Mouse (Mus musculus) left cerebral cortex, postnatal 10 days (tissue): Measurements from ENCODE around the gene Pld6. TPM values are rescaled to one million over a fixed set of nuclear protein-coding genes. Genes with fewer than 3 reads are reported as not detected.

Experiments
- DNase-seq, 2 experiments: peaks; one replicate each; pipeline ENCODE4 v3.0.0; 2021 to 2022; ENCODE audit warnings: low spot score in 2 of 2, mixed read lengths in 1 of 2; ENCODE audit errors: extremely low spot score in 1 of 2
- intact Hi-C: fragments of 180-260 bp; cut with DNase I; formaldehyde crosslinking; loops from one replicate; pipeline ENCODE4 v1.15.1; 2025
- total RNA-seq, 2 experiments: library from RNA; stranded (reverse); gene quantifications; 2 replicates each; pipeline ENCODE4 v1.2.3; 2021

The Pld6 gene
- total RNA-seq, 2 experiments from 2014 or later, result 1.2 TPM

- DNase-seq, result no peak
- intact Hi-C loops, result no loop called here
Observed at GRCm38 (mm10) chr11:59793390-59793789, 5.9 kb upstream of the Pld6 start.

DNA sequence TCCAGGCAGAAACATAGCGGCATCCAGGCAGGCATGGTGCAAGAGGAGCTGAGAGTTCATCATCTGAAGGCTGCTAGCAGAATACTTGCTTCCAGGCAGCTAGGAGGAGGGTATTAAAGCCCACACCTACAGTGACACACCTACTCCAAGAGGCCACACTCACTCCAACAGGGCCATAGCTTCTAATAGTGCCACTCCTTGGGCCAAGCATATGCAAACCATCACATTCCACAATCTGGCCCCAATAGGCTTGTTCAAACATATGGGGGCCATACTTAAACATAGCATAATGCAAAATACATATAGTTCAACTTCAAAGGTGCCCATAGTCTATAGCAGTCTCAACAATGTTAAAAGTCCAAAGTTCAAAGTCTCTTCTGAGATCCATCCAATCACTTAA lies 1.9 kb upstream of the Pld6 start:
- intact Hi-C loops, result no loop called here
- DNase-seq, result no peak

- no peak for DNase-seq
- intact Hi-C loops, result no loop called here
Observed at GRCm38 (mm10) chr11:59786444-59787198, 824 bp downstream of the Pld6 start.

DNA sequence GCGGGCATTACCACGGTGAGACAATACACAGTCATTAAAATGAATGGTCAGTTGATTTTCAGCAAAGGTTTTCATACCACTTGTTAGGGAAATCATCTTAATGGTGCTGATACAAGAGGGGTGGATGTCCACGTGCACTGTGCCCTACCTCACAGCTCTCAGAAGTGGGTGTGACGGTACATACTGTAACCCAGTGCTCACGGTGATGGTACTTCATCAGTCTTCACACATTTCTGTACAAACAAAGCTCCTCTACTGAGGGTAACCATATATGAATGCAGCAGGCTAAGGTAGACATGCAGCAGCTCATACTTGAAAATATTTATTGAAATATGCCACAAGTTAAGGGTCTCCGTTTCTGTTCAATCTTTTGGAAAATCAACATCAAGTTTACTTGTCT lies 3.9 kb downstream of the Pld6 start:
- no peak for DNase-seq
- intact Hi-C loops, result no loop called here

DNA sequence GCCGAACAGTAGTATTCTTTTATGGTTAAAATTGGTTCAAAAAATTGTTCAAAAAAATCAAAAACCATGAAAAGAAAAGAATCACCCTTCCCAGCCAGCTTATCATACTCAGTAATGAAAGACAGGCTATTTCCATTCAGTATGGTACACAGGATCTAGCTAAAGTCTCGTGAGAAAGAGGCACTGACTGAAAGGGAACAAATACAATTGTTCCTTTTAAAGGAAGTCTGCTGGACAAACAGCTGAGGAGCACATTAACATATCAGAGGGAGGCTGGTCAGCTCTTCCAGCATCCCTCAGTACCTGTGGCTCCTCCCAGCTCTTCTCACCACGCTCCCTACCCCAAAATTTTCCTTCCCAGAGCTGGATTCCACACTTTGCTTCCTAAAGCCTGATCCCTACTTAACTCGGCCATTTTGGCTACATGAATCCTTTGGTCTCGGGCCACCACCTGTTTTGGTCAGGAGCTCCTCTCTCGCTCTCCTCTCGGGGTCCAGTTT lies 5.3 kb downstream of the Pld6 start:
- no peak for DNase-seq
- intact Hi-C loops, result no loop called here

- DNase-seq, result no peak
- intact Hi-C loops, result no loop called here
Observed at GRCm38 (mm10) chr11:59780241-59780640, 7.2 kb downstream of the Pld6 start.

GRCm38 (mm10) chr11:59779406-59779805 lies 8.0 kb downstream of the Pld6 start:
- DNase-seq, result no peak
- intact Hi-C loops, result loop anchor here (10.0 kb wide), 1 partner anchor 255 kb away; the partner anchor contains the start of gene Zkscan17

DNA sequence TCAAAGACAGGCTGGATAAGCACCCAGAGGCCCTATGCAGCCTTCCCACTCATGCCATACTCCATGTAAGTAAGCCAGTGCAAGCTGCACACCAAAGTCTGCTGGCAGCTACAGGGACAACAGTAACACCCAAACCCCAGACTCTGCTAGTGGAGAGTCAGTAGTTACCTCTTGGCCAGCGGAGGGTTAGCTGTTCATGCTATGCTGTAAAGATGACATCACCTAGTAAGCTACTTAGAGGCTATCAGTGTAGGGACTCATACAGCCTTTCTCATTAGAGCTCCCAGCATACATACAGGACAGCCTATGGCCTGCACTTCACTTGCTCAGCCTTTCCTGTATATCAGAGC lies 8.6 kb downstream of the Pld6 start:
- no peak for DNase-seq
- intact Hi-C loops, result loop anchor here (10.0 kb wide), 1 partner anchor 254 kb away; the partner anchor contains the start of gene Zkscan17

DNA sequence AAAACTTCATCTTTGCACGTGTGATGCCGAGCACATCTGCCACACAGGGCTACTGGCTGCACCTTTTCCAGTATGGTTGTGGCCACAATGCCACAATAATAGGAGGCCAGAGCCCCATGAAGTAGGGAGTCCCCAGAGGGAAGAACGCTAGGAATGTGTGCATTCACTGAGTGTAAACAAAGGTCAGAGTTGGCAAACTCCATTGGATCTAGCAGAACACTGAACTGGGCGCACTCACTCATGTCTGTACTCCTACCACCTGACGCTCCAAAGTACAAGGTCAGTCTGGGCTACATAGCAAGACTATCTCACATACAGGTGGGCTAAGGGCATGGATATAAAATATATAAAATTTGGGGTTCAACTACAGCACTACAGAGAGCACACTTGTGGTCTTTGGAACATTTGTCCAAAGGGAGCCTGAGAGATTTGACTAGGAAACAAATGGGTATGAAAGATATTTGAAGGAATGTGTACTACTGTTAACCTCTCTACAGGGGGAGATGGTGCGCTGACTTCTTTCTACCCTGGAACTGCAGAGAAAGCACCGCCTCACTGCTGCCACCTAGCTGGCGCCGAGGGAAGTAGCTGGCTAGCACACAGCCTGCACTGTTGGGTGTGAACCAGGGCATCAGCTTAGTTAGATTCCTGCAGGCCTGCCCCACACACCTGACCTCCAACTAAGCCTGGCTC lies 9.1 kb downstream of the Pld6 start:
- intact Hi-C loops, result loop anchor here (10.0 kb wide), 1 partner anchor 254 kb away; the partner anchor contains the start of gene Zkscan17
- DNase-seq, result peak; percentile 40 to 83

- no peak for DNase-seq
- intact Hi-C loops, result loop anchor here (10.0 kb wide), 1 partner anchor 252 kb away; the partner anchor contains the start of gene Zkscan17
Observed at GRCm38 (mm10) chr11:59777259-59777658, 10.2 kb downstream of the Pld6 start.

- no peak for DNase-seq
- intact Hi-C loops, result loop anchor here (10.0 kb wide), 1 partner anchor 251 kb away; the partner anchor contains the start of gene Zkscan17
Observed at GRCm38 (mm10) chr11:59775435-59776148, 11.9 kb downstream of the Pld6 start.

- no peak for DNase-seq
- intact Hi-C loops, result loop anchor here (10.0 kb wide), 1 partner anchor 250 kb away; the partner anchor contains the start of gene Zkscan17
Observed at GRCm38 (mm10) chr11:59774522-59774921, 12.9 kb downstream of the Pld6 start.

GRCm38 (mm10) chr11:59772902-59773301 lies 14.5 kb downstream of the Pld6 start:
- DNase-seq, result no peak
- intact Hi-C loops, result loop anchor here (10.0 kb wide), 1 partner anchor 248 kb away; the partner anchor contains the start of gene Zkscan17

- no peak for DNase-seq
- intact Hi-C loops, result loop anchor here (10.0 kb wide), 1 partner anchor 247 kb away; the partner anchor contains the start of gene Zkscan17
Observed at GRCm38 (mm10) chr11:59772291-59772690, 15.2 kb downstream of the Pld6 start.

DNA sequence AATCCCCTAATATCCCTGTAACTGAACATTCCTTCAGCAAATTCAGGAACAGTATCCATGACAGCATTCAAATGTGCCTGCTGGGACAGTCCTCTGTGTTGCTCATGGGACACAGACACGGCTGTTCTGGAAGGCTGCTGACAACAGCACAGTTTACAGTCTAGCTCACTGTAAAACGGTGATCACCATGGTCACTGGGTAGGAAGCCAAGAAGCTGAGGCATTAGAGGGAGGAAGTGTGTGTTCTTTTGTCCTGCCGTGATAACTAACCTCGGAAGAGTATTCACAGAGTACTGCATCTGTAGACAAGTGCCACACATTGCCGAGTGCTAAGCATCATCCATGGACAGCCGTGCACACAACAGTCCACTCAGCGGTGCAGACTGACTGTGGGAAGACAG lies 16.7 kb downstream of the Pld6 start:
- DNase-seq, result no peak
- intact Hi-C loops, result loop anchor here (10.0 kb wide), 1 partner anchor 246 kb away; the partner anchor contains the start of gene Zkscan17

GRCm38 (mm10) chr11:59769738-59770137 lies 17.7 kb downstream of the Pld6 start:
- DNase-seq, result no peak
- intact Hi-C loops, result loop anchor here (10.0 kb wide), 1 partner anchor 245 kb away; the partner anchor contains the start of gene Zkscan17

GRCm38 (mm10) chr11:59769307-59769706 lies 18.1 kb downstream of the Pld6 start:
- intact Hi-C loops, result no loop called here

DNA sequence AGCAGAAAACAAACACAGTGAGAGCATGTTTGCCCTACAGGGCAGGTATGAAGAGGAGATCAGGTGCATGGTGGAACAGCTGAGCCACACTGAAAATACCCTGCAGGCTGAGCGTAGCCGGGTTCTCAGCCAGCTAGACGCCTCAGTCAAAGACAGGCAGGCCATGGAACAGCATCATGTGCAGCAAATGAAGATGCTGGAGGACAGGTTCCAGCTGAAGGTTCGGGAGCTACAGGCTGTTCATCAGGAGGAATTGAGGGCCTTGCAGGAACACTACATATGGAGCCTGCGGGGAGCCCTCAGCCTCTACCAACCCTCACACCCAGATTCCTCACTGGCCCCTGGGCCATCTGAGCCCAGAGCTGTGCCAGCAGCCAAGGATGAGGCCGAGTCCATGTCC lies 26.6 kb downstream of the Pld6 start:
- DNase-seq, result no peak
- intact Hi-C loops, result no loop called here

More at GRCm38 (mm10) chr11:59769307-59769706, 18.1 kb downstream of the Pld6 start:
- DNase-seq, result no peak

DNA sequence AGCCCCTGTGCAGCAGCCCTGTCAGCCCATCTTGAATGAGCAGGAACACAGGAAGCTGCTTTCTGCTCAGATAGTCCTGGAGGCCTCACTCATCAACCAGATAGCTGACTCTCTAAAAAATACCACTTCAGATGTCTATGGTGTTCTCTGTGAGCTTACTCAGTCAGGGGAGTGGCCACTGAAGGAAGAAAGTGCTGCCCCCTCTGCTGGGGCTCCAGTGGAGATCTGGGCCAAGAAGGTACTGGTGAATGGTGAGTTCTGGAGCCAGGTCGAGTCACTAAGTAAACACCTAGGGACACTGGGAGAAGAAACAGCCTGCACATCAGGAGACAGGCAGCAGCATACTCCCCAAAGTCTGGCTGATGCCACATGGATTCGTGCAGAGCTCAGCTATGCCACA lies 27.8 kb downstream of the Pld6 start:
- intact Hi-C loops, result no loop called here
- no peak for DNase-seq
